Mouse (Mus musculus): ENCODE data around the gene Pdgfb.

Pdgfb gene

GRCm38 (mm10) chr15:80034913-80035312 lies 20.1 kb upstream of the Pdgfb start:
- no peak for DNase-seq (ENCODE audit: low read depth, low spot score)

GRCm38 (mm10) chr15:80034366-80034765 lies 19.6 kb upstream of the Pdgfb start:
- DNase-seq (ENCODE audit: low read depth, low spot score), result no peak

- peak; percentile 40 for DNase-seq (ENCODE audit: low read depth, low spot score)
These were observed 16.4 kb upstream of the Pdgfb start for GRCm38 (mm10) chr15:80031133-80031532.

GRCm38 (mm10) chr15:80030399-80030798 lies 15.6 kb upstream of the Pdgfb start:
- DNase-seq (ENCODE audit: low read depth, low spot score), result no peak

- DNase-seq (ENCODE audit: low read depth, low spot score), result no peak
These were observed 14.1 kb upstream of the Pdgfb start for GRCm38 (mm10) chr15:80028862-80029261.

GRCm38 (mm10) chr15:80026689-80027353 lies 12.0 kb upstream of the Pdgfb start:
- no peak for DNase-seq (ENCODE audit: low read depth, low spot score)

- no peak for DNase-seq (ENCODE audit: low read depth, low spot score)
These were observed 11.3 kb upstream of the Pdgfb start for GRCm38 (mm10) chr15:80026061-80026460.

GRCm38 (mm10) chr15:80025615-80026014 lies 10.8 kb upstream of the Pdgfb start:
- peak; percentile 72 for DNase-seq (ENCODE audit: low read depth, low spot score)

- DNase-seq (ENCODE audit: low read depth, low spot score), result peak; percentile 23
These were observed 9.8 kb upstream of the Pdgfb start for GRCm38 (mm10) chr15:80024331-80025313.

GRCm38 (mm10) chr15:80020516-80020915 lies 5.7 kb upstream of the Pdgfb start:
- DNase-seq (ENCODE audit: low read depth, low spot score), result peak; percentile 27

- DNase-seq (ENCODE audit: low read depth, low spot score), result no peak
These were observed 4.8 kb upstream of the Pdgfb start for GRCm38 (mm10) chr15:80019625-80020024.

GRCm38 (mm10) chr15:80019220-80019619 lies 4.4 kb upstream of the Pdgfb start:
- DNase-seq (ENCODE audit: low read depth, low spot score), result no peak

DNA sequence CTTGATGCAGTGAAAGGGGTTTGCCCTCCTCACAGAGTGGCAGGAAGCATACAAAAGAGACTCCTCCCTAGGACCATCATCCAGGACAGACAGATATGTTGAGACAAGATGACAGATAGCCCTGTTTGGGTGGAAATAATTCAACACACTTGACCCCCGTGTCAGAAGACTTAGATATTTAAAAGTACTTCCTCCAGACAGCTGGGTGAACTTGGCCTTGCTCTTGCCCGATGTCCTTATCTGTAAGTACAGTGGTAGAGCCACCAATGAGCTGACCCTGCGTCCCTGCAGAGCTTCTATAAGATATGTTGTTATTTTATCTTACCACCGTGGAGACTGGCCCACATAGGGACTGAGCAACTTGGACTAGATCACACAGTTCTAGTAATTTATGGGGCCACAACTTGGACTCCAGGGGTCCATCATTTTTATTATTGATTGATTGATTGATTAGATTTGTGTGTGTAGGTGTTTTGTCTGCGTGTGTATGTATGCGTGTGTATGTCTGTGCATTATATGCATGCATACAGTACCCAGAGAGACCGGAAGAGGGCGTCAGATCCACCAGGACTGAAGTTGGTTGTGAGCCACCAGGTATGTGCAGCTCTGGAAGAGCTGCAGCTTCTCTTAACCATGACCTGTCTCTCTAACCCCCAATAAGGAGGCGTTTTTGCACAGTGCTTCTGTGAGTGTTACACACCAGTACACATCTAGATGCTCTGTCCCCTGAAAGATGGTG lies 2.0 kb upstream of the Pdgfb start:
- no peak for DNase-seq (ENCODE audit: low read depth, low spot score)

DNA sequence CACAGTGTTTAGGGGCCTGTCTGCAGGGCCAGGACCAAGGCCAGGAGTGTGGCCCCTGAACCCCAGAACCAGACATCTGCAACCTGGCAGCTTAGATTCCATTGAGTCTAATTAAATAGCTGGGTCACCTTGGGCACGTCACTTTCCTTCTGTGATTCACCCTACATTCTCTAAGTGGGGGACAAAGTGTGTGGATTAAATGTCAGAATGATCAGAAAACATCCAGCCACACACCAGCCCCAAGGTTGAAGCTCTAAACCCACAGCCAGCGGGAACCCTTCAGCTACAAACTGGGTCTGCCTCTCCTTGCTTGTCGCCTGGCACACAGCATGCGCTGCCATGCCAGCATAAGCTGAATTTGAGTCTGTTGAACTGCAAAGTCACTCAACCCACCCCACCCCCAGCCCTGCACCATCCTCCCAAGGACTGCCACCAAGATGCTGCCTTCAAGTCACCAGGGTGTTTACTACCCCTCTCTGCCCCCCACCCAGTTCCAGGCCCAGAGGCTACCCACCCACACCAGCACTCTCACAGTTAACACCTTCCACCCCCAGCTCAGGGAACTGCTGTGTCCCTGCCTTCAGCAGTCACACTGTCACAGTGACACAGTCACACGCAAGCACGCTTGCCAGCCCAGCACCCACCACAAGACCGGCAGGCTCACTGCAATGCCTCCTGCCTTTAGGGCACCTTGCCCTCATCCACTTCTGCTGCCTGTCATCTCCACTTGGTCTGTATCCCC lies 605 bp upstream of the Pdgfb start:
- DNase-seq (ENCODE audit: low read depth, low spot score), result no peak

DNA sequence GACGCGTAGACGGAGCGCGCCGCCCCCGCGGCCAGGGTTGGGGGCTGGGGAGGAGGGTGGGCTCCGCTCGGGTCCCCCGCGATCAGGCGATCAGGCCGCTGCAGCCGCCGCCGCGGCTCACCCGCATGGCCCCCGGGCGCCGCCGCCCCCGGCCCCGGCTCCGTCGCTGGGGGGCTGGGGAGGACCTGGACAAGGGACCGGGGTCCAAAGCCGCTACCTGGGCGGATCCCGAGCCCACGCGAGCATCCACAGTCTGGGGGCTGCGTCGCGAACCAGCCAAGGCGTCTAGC lies 801 bp downstream of the Pdgfb start:
- no peak for DNase-seq (ENCODE audit: low read depth, low spot score)

GRCm38 (mm10) chr15:80013256-80014030 lies 1.3 kb downstream of the Pdgfb start:
- DNase-seq (ENCODE audit: low read depth, low spot score), result peak; percentile 27

DNA sequence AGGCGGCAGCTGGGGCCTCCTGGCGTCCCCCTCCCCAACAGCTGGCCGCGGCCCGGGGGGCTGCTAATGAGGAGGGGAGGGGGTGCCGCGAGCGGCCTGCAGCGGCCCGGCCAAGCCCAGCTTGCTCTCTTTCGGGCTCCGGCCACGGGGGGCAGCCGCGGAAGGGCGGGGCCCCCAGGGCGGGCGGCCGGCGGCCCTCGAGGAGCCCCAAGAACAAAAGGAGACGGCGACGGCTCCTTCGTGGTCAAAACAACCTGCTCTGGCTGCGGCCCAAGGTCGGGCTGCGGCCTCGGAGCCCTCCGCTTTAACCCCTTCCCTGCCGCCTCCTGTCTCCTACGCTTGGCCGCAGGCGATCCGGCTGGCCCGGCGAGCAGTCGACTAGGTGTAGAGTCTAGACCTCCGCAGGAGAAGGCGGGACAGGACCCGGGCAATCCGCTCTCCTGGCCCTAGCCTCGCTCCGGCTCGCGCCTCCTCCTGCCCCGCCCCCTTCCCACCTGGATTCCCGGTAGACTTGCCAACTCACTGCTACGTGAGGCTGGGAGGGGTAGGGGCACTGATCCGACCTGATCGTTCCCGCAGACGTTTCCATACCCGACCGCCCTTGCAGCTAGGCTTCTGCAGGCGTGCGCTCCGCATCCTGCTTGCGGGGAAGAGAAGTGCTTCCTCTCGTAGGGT lies 2.1 kb downstream of the Pdgfb start:
- DNase-seq (ENCODE audit: low read depth, low spot score), result peak; percentile 64

DNA sequence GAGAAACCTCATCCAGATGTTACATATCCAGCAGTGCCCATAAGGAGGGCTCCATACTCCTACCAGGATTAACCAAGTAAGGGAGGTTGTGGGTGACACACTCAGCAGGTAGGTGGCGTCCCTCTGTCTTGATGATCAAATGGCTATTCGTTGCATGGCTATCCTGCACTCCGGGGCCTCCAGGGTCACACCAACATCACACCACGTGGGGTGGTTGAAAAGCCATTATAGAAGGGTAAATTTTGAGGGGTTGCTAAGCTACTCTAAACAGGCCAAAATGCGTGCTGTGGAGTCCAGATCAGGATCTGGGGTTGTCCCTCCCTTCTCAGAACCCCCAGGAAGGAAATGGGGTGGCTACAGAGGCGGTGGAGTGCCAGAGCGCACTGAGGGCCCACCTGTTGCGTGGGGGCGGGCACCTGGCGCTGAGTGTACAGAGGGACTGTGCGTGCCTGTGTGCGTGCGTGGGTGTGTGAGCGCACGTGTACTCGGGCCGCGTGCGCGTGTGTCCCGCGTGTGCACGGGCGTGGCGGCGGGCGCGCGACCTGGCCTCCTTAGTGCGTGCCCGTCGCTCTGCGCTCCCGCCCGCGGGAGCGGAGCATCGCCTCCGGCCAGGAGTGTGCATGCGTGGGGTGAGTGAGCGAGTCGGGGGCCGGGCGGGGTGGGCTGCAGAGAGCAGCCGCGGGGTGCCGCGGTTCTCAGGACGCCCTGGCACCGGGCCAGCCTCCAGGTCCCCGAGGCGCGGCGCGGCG lies 2.8 kb downstream of the Pdgfb start:
- peak; percentile 81 for DNase-seq (ENCODE audit: low read depth, low spot score)

DNA sequence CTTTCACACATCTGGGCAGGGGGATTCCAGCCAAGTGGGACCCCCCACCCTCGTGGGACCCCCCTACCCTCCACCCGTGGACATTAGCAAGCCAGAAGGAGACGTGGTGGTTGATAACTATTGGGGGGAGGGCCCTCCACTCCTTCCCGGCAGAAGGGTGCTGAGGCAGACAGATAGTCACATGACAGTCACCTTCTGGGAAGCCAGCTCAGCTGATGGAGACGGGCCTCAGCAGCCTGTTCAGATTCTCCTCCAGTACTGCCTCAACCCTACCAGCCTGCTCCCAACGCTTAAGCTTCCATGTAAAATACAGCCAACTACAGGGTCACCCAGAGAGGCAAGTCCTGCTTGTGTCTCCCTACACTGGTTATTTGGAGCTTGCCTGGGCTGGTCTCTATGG lies 3.6 kb downstream of the Pdgfb start:
- DNase-seq (ENCODE audit: low read depth, low spot score), result no peak

- peak; percentile 26 for DNase-seq (ENCODE audit: low read depth, low spot score)
These were observed 4.6 kb downstream of the Pdgfb start for GRCm38 (mm10) chr15:80010182-80010558.
